Mouse (Mus musculus) ovary, postnatal 10 days (tissue): Measurements from ENCODE around the gene Rab11fip4.

Source experiments
- DNase-seq: peaks from one replicate; pipeline ENCODE4 v3.0.0; 2022; ENCODE audit warnings: low spot score

The Rab11fip4 gene

GRCm38 (mm10) chr11:79590664-79591590, at the start of gene Rab11fip4:
Gene Rab11fip4 (plus strand): TSS chr11:79591212.
- DNase-seq, result no peak

DNA sequence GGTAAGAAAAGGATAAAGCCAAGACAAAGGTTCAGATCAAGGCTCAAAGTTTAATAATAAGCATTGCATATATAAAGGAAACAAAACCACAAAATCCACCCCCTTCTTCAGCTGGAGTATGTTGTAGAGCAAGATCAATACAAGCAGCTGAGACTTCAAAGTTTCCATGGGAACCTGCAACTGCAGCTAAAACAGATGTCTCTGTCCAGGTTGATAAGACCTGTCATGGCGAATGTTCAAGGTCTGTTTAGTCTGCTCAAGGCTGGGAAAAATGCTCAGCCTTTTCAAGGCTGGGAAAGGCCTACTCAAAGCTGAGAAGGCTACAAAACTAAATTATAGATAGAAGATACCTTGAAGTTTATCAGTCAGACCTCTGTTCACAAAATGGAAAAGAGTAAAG, 38.4 kb upstream of the Rab11fip4 start:
- DNase-seq, result no peak

DNA sequence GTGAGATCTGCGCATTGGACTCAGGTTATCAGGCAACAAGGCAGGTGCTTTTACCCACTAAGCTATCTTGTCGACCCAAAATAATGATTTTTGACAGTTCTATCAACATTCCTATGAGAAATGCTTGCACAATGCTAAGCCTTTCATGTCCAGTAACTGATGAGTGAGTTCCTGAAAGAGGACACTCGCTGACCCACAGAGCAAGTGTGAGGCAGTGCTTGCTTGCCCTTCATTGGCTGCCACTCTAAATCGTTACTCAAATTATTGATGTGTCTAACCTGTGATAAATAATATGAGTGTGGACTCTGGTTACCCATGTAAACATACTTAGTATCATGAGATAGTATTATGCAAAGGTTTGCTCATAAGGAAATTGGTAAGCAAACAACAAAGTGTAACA, 30.5 kb upstream of the Rab11fip4 start:
- DNase-seq, result no peak

- DNase-seq, result no peak
These were observed 27.5 kb upstream of the Rab11fip4 start for GRCm38 (mm10) chr11:79563493-79563892.

- DNase-seq, result no peak
These were observed 24.1 kb upstream of the Rab11fip4 start for GRCm38 (mm10) chr11:79566947-79567346.

- no peak for DNase-seq
These were observed 22.7 kb upstream of the Rab11fip4 start for GRCm38 (mm10) chr11:79568197-79568911.

GRCm38 (mm10) chr11:79570319-79570718, 20.7 kb upstream of the Rab11fip4 start:
- no peak for DNase-seq

- DNase-seq, result no peak
These were observed 17.2 kb upstream of the Rab11fip4 start for GRCm38 (mm10) chr11:79573836-79574235.

DNA sequence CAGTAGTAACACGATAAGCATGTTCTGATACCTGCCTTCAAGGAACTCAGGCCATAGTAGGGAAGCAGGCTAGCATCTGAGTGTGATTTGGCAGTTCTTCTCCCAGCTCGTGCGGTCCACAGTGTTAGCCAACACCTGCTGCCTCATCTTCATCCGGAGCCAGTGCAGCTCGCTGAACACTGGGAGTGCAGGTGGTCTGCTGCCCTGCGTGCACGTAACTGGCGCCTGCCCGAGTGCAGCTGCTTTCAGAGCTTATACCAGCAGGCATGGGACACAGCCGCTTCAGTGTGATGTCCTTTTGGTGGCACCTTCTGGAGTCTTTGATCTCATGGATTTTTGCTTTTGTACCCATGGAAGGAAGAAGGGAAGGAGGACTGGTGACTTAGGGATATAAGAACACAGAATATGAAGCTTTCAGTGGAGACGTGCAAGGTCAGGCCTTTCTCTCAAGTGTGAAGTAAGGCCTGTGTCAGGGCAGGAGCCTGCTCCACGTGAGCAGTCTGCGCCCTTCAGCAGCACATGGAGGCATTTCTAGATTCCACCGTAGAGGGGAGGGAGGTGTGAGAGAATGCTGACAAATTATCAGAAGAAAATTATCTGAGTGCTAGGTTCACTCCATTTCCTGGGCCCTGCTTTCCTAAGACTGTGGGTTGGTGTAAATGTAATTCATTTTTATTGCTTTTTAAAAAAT, 15.5 kb upstream of the Rab11fip4 start:
- no peak for DNase-seq

DNA sequence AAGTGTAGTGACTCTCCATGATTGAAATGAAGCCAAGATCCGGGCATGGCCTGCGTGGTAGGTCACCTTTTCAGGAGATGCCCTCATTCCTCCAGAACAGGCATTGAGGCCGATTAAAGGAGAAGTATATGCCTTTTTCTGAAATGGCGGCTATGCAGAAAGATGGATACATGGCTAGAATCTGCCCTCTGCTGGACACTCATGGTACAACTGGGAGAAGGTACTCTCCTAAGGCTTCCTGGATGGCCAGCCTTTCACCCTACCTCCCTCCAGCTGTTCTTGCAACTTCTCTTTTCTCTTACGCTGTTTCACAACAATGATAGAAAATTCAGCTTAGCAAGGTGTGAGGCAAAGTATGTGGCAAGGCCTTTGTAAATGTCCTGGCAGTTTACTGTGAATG, 13.3 kb upstream of the Rab11fip4 start:
- peak; percentile 25 for DNase-seq

DNA sequence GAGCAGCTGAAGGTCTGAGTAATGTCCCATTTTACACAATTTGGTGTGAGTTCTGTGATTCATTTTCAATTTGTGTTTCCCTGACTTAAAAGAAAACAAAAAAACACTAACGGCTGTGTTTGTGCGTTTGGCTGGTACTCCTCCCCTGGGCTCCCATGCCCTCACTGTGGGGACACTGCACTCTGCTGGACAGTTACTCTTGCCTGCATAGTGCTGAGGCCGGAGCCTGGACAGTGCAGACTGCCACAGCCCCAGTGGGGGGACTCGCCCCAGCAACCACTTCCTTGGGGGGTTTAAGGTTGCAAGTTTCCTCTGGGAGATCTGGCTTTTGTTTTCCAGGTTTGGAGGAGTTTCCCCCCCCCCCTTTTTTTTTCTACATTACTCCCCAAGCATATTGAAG, 10.4 kb upstream of the Rab11fip4 start:
- DNase-seq, result no peak

DNA sequence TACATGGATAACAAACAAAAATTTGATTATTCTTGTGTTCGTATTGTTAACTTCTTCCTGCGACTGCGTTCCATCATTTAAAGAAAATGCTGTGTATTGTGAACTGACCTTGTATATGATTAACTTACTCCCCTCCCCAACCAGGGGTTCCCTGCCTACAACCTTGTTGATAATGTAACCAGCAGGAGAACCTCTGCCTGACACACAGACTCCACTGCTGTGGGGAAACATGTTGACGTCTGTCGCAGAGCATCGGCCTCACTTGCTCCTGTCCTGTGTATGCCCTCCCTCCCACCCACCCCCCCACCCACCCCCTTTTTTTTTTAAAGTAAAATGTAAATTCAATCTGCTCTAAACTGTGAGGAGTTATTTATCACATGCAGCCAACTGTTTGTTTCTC, 9.8 kb upstream of the Rab11fip4 start:
- DNase-seq, result no peak

DNA sequence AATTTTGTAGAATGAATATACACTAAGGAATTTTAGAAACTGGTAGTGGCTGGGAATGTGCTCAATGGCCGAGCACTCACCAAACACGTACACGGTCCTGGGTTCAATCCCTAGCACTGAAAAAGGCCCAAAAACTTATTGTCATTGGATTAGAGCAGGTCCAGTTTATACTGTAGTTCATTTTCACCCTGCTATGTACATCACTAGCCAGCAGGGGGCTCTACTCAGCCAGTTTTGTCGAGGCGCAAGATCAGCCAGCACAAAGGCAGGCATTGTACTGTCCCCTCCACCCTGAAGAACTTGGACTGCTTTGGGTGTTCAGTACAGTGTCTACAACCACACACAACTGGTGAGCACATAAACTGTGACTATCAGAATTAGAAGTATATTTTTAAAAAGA, 6.8 kb upstream of the Rab11fip4 start:
- no peak for DNase-seq

DNA sequence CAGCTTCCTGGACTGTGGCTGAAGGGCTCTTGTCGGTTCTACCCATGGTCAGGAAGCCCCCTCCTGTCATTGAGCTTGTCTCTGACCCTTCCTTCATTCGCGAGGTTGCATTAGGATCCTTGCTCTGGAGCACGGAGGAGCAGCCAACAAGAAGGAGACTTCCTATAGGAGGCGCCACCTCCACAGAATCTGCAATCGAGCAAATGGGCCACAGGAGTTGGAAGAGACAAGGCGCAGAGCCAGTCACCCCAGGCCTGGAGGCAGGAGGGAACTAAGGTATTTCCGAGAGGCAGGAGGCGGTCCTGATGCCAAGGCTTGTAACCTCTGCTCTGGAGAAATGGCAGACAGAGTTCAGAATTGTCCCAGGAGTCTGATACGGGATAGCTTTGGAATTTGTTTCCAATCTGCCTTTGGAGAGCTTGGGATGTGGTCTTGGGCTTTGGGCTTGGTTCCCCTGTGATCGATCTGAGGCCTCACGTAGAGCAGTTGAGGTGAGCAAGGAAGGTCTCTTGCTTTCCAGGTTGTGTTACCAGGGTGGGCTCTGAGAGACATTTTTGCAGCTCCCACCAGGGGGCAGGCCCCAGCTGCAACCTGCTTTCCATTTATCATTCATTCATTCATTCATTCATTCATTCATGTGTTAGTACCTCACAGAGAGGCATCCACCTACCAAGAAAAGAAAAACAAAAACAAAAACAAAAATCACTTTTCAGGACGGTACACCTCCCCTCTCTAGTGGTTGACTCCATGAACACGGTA, 1.5 kb upstream of the Rab11fip4 start:
- DNase-seq, result no peak

DNA sequence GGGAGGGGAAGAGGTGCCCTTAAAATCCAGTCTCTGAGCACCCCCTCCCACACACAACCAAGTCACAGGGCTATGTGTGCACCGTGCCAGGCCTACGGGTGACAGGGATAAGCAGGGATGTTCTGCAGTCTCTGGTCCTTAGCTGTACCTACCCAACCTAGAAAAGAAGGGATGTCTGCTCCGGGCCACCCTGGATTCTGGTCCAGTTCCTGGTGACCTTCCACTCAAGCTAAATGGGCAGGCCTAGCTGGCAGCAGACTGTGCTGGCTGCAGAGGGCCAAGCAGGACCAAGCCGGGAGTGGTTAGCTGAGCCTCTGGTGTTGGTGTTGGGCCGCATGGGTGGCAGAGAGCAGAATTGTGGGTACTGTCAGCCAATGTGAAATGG, 571 bp downstream of the Rab11fip4 start:
- no peak for DNase-seq

- DNase-seq, result no peak
These were observed 2.5 kb downstream of the Rab11fip4 start for GRCm38 (mm10) chr11:79593495-79593894.

- DNase-seq, result no peak
These were observed 19.4 kb downstream of the Rab11fip4 start for GRCm38 (mm10) chr11:79610454-79610853.

DNA sequence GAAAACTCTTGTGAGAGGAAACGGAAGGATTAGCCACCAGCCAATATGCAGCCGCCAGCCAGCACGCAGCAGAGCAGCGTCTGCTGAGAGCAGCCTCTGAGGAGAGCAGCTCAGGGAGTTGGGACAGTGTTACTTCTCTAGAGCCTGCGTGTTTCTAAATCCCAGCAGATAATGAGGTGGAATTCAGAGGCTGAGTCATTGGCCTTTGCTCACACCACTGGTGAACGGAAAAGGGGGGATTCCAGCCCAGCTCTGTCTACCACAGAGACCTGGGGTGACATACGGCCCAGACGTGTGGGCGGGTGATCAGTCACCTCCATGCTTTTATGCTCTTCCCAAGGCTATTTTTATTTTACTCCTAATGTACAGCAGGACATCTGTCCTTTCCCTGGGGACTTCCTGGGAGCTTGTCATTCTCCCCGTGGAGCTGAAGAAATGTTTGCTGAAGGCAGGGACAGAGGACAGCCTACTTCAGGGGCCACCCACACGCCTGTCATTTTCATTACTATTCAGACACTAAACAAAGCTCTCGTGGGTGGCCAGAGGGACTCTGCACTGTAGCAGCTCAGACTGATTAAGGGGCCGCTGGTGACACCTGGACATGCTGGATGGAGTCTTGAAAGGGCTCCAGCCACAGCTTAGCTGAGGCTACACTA, 20.1 kb downstream of the Rab11fip4 start:
- no peak for DNase-seq

DNA sequence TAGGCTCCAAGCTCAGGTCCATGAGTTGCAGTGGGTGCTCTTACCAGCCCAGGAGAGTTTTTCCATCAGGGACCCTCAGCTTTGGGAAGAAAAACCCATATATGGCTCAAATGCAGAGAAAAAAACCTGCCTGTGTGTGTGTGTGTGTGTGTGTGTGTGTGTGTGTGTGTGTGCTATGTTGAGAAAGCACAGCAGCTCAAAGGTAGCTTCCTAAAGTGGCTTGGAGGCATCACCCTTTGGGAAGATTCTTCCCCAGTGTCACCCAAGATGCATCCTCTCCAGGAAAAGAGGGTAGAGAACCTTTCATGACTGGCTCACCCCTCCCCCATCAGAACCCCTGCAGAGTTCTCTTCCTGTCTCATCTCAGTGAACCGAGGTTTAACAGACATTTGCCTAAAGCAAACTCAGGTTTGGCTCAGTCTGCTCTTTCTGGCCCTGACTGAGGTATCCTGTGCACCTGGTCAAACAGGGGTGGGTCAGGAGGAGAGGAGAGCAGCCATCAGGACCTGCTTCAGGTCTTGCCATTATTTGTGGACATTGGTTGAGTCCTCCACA, 21.1 kb downstream of the Rab11fip4 start:
- no peak for DNase-seq

DNA sequence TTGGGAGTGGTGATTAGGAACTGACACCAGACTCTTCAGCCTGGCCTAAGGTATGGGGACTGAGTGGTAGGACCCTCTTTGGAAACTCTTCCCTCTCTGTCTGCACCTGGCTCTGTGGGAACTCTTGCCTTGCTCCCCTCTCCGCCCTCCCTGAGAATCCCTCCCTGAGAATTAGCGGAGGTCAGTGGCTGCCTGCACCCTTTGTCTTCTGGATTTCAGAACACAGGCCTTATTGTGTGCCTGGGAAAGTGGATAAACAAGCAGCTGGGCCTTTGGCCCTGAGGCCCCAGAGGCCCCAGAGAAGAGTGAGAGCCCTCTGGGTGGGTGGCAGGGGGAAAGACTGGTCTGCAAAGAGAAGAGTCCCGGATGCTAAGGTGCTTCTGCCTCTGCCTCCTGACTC, 22.1 kb downstream of the Rab11fip4 start:
- no peak for DNase-seq

DNA sequence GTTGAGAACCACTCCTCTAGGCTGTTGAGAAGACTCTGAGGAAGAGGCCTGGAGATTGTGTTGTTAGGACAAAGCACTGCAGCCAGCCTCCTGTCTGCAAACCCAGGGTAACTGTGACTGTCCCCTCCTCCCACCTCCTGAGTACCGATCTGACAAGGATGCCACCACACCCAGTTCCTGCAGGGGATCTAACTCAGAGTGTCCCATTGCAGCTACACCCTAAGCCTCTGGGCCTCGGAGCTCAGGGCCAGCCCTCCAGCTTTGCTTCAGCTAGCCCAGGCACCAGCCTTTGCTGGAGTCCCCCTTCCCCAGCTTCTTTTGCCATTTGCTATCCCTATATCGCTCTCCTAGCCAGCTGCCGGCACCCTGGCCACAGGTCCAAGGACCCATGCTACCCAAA, 22.7 kb downstream of the Rab11fip4 start:
- DNase-seq, result no peak
